Mouse (Mus musculus): ENCODE results near the gene Abcc4. TPM values are rescaled to one million over a fixed set of nuclear protein-coding genes. Genes with fewer than 3 reads are reported as not detected.

Gene Abcc4
- polyA plus RNA-seq, 1 experiment from 2014 or later, result 1.6 TPM

DNA sequence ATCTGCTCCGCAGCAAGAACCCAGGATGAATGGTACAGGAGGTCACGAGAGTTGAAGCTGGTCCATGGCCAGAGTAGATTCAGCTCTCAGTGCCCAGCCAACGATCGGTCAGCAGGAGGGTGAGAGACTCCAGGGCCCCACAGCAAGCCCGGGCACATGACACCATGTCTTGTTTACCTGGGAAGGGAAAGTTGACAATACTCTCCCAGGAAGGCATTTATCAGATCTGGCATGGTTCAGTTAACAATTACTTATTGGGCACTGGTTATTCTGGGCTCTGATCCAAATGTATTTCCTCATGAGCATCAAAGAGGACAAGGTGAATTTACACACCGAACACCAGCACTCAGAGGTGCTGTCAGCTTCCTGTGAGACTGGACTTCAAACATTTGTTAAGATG is 38.5 kb downstream of the Abcc4 start:
- no peak overlapping the region for H3K4me2 ChIP-seq
- WGBS, result 82% methylated on average over 6 of the region's 6 CpGs
- H3K4me1 ChIP-seq, result no peaks in the 10 kb centered on the region
- H3K27me3 ChIP-seq (replicated peaks), result no peaks in the 10 kb centered on the region
- no peak overlapping the region for H3K27ac ChIP-seq
- H3K9me3 ChIP-seq, result no peaks in the 10 kb centered on the region
- no peak overlapping the region for H3K9ac ChIP-seq
- no peak for ATAC-seq (replicated peaks)
- no peak overlapping the region for H3K4me3 ChIP-seq
- H3K36me3 ChIP-seq (replicated peaks), result no peaks in the 10 kb centered on the region

DNA sequence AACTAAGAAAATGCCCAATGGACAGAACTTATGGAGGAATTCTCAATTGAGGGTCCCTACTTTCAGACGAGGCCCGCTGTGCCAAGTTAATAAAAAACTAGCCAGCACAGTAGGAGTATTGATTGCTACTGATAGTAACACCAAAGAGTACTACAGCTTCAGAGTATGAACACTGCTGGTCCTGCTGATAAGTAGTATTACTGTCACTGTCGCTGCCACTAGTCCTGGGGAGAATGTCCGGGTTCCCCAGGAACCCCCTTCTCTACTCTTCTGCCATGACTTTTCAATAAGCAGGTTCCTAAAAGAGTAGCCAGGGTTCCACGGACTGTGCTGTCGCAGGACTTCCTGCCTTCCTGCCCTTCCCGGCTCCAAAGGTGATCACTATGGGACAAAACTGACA is 41.4 kb downstream of the Abcc4 start:
- Histone ChIP-seq H3K4me3 (no peak overlapping the region), H3K9me3 (no peaks in the 10 kb centered on the region), H3K4me2 (no peak overlapping the region), H3K9ac (no peak overlapping the region), H3K27ac (no peak overlapping the region), H3K36me3 (replicated peaks) (no peaks in the 10 kb centered on the region), H3K4me1 (no peaks in the 10 kb centered on the region), H3K27me3 (replicated peaks) (no peaks in the 10 kb centered on the region)
- ATAC-seq (replicated peaks), result no peak
- 90% methylated on average over 7 of the region's 7 CpGs for WGBS

DNA sequence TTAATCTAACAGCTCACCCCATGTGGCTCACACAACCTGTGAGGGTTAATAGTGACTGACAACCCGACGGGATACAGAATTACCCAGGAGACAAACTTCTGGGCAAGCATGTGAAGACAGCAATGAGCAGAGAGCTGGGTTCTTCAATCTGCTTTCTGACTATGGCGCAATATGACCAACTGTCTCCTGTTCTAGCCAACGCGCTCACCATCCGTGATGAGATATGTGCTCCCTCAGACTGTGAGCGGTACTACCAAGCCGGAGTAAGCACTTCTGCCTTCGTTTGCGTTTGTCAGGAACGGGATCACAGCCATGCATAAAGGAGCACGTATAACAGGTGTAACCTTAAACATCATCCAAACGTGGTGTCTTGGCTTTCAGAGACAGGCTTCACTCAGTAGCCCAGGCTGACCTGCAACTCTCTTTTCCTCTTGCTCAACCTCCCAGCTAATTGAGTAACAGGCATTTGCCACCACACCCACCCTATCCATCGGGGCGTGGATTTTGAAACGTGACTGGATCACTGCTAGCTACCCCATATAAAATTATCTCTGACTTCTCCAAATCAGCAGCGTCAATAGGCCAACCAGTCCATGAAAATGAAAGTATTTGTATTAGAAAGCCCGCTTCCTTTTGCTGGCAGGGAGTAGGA is 43.3 kb downstream of the Abcc4 start:
- 90% methylated on average over 18 of the region's 18 CpGs for WGBS
- no peak for ATAC-seq (replicated peaks)

DNA sequence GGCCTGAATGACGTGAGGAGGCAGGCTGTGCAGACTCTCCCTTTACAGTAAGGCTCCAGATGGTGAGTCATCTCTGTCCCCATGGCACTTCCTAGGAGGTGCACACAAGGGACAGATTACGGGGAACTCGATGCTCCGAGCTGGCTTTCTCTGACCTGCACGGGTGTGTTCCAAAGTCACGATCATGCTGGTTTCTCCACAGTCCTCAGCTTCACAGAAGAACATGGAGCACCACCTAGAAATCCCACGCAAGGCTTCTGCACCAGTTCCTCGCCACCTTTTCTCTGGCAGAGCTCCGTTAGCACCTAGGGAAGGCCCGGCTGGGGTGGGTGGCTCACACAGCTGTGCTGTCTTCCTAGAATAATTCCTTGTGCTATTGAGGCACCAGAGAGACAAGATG is 43.9 kb downstream of the Abcc4 start:
- H3K9ac ChIP-seq, result no peak overlapping the region
- no peak overlapping the region for H3K4me2 ChIP-seq
- ATAC-seq (replicated peaks), result no peak
- no peaks in the 10 kb centered on the region for H3K27me3 ChIP-seq (replicated peaks)
- no peaks in the 10 kb centered on the region for H3K9me3 ChIP-seq
- 94% methylated on average over 10 of the region's 10 CpGs for WGBS
- H3K36me3 ChIP-seq (replicated peaks), result no peaks in the 10 kb centered on the region
- no peak overlapping the region for H3K27ac ChIP-seq
- H3K4me3 ChIP-seq, result no peak overlapping the region
- peaks cover 2% of the 10 kb centered on the region; the same call in 1 of the 2 replicates for H3K4me1 ChIP-seq

More for the DNA sequence above, 43.3 kb downstream of the Abcc4 start:
- Histone ChIP-seq H3K4me1 (peaks cover 2% of the 10 kb centered on the region; the same call in 1 of the 2 replicates), H3K27ac (no peak overlapping the region), H3K9me3 (no peaks in the 10 kb centered on the region), H3K4me2 (no peak overlapping the region), H3K9ac (no peak overlapping the region), H3K27me3 (replicated peaks) (no peaks in the 10 kb centered on the region), H3K36me3 (replicated peaks) (no peaks in the 10 kb centered on the region), H3K4me3 (no peak overlapping the region)

DNA sequence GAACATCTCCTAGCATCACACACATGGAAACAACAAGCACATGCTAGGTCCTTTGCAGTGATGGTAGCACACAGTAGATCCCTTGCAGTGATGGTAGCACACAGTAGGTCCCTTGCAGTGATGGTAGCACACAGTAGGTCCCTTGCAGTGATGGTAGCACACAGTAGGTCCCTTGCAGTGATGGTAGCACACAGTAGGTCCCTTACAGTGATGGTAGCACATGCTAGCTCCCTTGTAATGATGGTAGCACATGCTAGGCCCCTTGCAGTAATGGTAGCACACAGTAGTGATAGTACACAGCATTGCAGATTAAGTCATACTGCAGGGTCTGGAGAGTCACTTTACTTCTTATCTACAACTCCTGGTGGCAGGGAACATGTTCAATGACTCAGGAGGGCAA is 46.8 kb downstream of the Abcc4 start:
- Histone ChIP-seq H3K4me3 (no peak overlapping the region), H3K4me1 (peaks cover 2% of the 10 kb centered on the region; the same call in 1 of the 2 replicates), H3K27ac (no peak overlapping the region), H3K9me3 (no peaks in the 10 kb centered on the region), H3K9ac (no peak overlapping the region), H3K27me3 (replicated peaks) (no peaks in the 10 kb centered on the region), H3K36me3 (replicated peaks) (no peaks in the 10 kb centered on the region), H3K4me2 (no peak overlapping the region)
- ATAC-seq (replicated peaks), result no peak

DNA sequence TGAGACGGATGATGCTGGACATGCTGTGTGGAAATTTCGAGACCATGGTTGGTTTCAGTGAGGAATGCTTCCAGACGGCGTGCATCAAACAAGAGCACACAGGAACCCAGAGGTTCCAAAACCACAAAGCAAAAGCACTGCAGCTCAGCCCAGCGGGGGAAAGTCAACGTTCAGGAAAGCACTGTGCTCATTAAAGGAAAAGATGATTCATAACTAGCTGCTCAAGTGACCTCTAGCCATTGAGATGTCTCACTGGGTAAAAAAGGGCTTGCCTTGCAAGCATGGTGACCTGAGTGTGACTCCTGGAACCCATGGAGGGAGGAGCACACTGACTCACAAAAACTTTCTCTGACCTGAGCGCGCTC is 47.7 kb downstream of the Abcc4 start:
- Histone ChIP-seq H3K9me3 (no peaks in the 10 kb centered on the region), H3K4me1 (peaks cover 2% of the 10 kb centered on the region; the same call in 1 of the 2 replicates), H3K27me3 (replicated peaks) (no peaks in the 10 kb centered on the region), H3K36me3 (replicated peaks) (no peaks in the 10 kb centered on the region), H3K9ac (no peak overlapping the region), H3K4me2 (no peak overlapping the region), H3K27ac (no peak overlapping the region), H3K4me3 (no peak overlapping the region)
- ATAC-seq (replicated peaks), result no peak
- WGBS, result 54% methylated on average over 8 of the region's 8 CpGs

DNA sequence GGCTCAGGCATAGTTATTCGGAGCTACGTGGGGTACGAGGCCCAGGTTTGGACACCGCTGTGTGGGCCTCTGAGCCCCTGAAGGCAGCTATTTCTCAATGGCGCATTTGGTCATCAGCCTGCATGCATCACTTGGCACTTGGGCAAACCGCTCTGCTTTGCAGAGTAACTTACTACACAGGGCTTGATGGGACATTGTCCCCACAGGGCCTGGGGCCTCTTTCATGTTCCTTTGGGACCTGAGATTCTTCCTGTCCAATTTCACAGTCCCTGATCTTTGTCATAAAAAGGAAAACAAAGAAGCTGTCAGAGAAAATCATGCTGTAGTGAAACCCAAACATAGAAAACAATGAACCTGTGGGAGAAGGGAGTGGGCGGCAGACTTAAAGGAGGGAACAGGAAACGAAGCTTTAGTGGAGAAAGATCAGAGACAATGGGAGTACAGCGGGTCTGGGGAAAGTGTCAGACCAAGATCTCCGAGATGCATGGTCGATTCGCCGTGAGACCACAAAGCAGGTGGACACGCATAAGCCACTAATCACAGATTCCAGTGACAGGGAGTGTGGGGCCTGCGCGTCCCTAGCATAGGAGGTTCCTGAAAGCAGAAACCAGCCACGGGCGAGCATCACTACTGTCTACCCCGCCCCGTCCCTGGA is 48.2 kb downstream of the Abcc4 start:
- no peak for ATAC-seq (replicated peaks)
- Histone ChIP-seq H3K9ac (no peak overlapping the region), H3K27me3 (replicated peaks) (no peaks in the 10 kb centered on the region), H3K36me3 (replicated peaks) (no peaks in the 10 kb centered on the region), H3K9me3 (no peaks in the 10 kb centered on the region), H3K4me2 (no peak overlapping the region), H3K4me1 (peaks cover 2% of the 10 kb centered on the region; the same call in 1 of the 2 replicates), H3K27ac (no peak overlapping the region), H3K4me3 (no peak overlapping the region)
- whole genome bisulfite sequencing, result 30% methylated on average over 20 of the region's 20 CpGs

DNA sequence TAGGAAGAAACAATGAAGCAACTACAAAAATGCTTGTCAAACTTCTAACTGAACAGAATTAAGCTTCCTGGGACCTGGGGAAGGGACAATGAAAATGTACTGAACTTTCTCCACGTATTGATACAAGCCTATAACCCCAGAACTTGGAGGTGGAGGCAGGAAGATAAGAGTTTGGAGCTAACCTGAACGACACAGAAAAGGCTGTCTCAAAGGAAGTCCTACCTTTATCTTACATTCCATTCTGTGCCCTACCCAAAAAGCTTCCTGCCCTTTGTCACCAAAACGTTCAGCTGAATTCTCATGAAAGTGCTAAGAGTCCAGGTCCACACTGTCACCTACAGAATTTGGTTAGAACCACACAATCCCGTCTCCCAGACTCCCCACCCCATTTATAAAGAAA is 48.8 kb downstream of the Abcc4 start:
- no peak overlapping the region for H3K9ac ChIP-seq
- H3K4me1 ChIP-seq, result peaks cover 2% of the 10 kb centered on the region; the same call in 1 of the 2 replicates
- 42% methylated on average over 4 of the region's 4 CpGs for WGBS
- H3K9me3 ChIP-seq, result no peaks in the 10 kb centered on the region
- ATAC-seq (replicated peaks), result no peak
- H3K27ac ChIP-seq, result no peak overlapping the region
- H3K4me3 ChIP-seq, result no peak overlapping the region
- no peak overlapping the region for H3K4me2 ChIP-seq
- H3K27me3 ChIP-seq (replicated peaks), result no peaks in the 10 kb centered on the region
- H3K36me3 ChIP-seq (replicated peaks), result no peaks in the 10 kb centered on the region

DNA sequence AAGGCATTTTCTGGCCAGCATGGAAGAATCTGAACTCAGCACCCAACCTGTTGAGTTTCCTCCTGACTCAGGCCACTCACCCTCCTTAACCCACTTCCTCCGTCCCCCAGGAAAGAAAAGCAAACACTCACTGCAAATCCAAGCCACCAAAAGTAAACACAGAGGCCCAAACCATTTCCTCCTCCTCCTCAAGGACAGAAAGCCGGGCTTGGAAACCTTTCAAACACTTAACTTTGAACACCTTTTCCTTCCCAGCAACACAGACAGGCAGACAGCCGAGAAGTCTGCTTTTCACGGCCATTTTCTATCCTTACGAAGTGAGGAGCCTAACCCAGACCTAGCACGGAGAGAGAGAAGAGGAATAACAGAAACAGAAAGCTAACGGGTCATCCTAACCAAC is 50.0 kb downstream of the Abcc4 start:
- no peaks in the 10 kb centered on the region for H3K27me3 ChIP-seq (replicated peaks)
- no peaks in the 10 kb centered on the region for H3K9me3 ChIP-seq
- no peak overlapping the region for H3K9ac ChIP-seq
- no peak overlapping the region for H3K4me2 ChIP-seq
- H3K4me3 ChIP-seq, result no peak overlapping the region
- 82% methylated on average over 7 of the region's 7 CpGs for WGBS
- no peaks in the 10 kb centered on the region for H3K36me3 ChIP-seq (replicated peaks)
- no peak for ATAC-seq (replicated peaks)
- H3K27ac ChIP-seq, result no peak overlapping the region
- H3K4me1 ChIP-seq, result peaks cover 2% of the 10 kb centered on the region; the same call in 1 of the 2 replicates

DNA sequence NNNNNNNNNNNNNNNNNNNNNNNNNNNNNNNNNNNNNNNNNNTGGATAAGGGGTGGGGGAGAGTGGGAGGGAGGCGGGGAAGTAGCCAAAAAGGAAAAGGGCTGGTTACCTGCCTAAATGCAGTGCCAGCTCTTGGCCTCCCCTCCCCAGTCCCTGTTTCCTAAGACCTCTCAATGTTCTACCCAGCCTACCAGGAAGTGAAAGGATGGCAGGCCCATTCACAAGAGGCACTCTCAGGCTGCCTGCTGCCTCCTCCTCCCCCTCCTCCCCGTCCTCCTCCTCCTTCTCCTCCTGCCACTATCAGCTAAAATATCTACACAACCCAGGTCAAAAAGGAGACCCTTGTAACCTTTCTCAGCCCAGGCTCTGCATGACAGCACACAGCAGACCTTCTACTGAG is 51.1 kb downstream of the Abcc4 start:
- WGBS, result 51% methylated on average over 2 of the region's 2 CpGs

DNA sequence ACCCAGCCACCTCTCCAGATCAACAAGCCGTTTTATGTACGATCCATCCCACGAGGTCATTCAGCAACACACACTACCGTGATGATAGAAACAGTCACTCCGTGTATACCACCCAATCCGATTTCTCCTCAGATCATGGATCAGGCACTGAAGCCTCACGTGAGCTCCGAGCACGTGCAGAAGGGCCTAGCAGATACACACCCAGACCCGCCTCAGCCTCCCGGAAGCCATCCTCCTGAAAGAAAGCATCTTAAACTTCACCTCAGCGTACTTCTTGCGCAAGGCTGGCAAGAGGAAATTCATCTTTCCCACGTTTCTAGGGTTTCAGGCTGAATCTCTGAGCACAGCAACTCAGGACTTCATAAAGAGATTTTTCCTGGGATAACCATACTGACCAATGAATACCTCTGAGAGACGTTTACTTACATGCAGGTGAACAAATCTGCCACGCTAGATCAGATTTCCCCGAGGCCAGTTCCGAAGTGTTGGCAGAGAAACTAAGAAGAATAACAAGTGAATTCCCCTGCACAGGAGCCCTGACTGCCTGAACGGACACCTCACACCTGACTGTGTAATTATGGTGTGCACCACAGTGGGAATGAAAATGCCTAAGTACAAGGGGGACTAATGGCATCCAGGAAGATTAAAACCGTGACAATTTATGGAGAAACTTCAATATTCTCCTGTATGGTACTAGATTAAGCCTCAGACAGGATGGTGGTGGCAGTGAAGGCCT is 54.1 kb downstream of the Abcc4 start:
- 92% methylated on average over 20 of the region's 20 CpGs for WGBS
- H3K9ac ChIP-seq, result no peak overlapping the region
- no peak for ATAC-seq (replicated peaks)

More for the DNA sequence above, 51.1 kb downstream of the Abcc4 start:
- Histone ChIP-seq H3K9ac (no peak overlapping the region), H3K27ac (no peak overlapping the region), H3K4me3 (no peak overlapping the region), H3K4me2 (no peak overlapping the region), H3K36me3 (replicated peaks) (no peaks in the 10 kb centered on the region), H3K27me3 (replicated peaks) (no peaks in the 10 kb centered on the region), H3K4me1 (peaks cover 2% of the 10 kb centered on the region; the same call in 1 of the 2 replicates), H3K9me3 (no peaks in the 10 kb centered on the region)
- ATAC-seq (replicated peaks), result no peak

DNA sequence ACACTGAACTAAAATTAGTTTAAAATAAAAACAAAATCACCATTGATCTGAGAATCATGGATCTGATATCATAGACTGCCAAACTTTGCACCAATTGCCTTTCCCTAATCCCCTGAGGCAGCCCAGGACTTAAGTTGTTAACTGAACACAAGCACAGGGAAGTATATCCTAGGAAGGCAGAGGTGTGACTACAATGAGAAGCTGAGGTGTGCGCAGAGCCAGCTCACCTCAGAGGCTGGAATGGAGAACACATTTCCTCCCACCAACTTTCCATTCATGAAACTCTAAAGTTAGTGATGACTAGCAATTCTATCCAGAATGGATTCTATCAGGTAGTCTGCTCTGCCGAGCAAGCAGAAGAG is 56.1 kb downstream of the Abcc4 start:
- WGBS, result 93% methylated on average over 2 of the region's 2 CpGs
- Histone ChIP-seq H3K27me3 (replicated peaks) (no peaks in the 10 kb centered on the region), H3K27ac (no peak overlapping the region), H3K4me3 (no peak overlapping the region), H3K9me3 (no peaks in the 10 kb centered on the region), H3K36me3 (replicated peaks) (no peaks in the 10 kb centered on the region), H3K4me2 (no peak overlapping the region), H3K4me1 (no peaks in the 10 kb centered on the region), H3K9ac (no peak overlapping the region)
- no peak for ATAC-seq (replicated peaks)

More for the DNA sequence above, 54.1 kb downstream of the Abcc4 start:
- Histone ChIP-seq H3K36me3 (replicated peaks) (no peaks in the 10 kb centered on the region), H3K4me3 (no peak overlapping the region), H3K27ac (no peak overlapping the region), H3K27me3 (replicated peaks) (no peaks in the 10 kb centered on the region), H3K4me2 (no peak overlapping the region), H3K4me1 (no peaks in the 10 kb centered on the region), H3K9me3 (no peaks in the 10 kb centered on the region)

Measured in midbrain, embryonic 15.5 days (tissue).